Mouse (Mus musculus): Measurements from ENCODE around the gene Nup85.

- TF ChIP-seq CTCF (IDR thresholded peaks at IDR 0.05 in 2 of 3, conservative IDR thresholded peaks at IDR 0.05 in 1 of 3; ENCODE audit: control insufficient read depth in 1 of 3, insufficient read depth in 1 of 3, low read depth in 2 of 3, low read length in 3 of 3, poor library complexity in 1 of 3, severe bottlenecking in 1 of 3) (no peak), POLR2A (IDR thresholded peaks at IDR 0.05; ENCODE audit: control insufficient read depth in 1 of 2, insufficient read depth in 1 of 2, low read depth in 1 of 2, low read length in 2 of 2, poor library complexity in 1 of 2) (peak in 1 of 2 experiments; percentile 28; a peak in 1 of 4 replicates), USF1 (IDR thresholded peaks at IDR 0.05; ENCODE audit: low read depth, low read length) (no peak), E2F4 (IDR thresholded peaks at IDR 0.05; ENCODE audit: borderline replicate concordance, low read depth, low read length) (no peak), ZMIZ1 (IDR thresholded peaks at IDR 0.05; ENCODE audit: low read depth, low read length) (no peak), MAFK (IDR thresholded peaks at IDR 0.05; ENCODE audit: borderline replicate concordance, low read depth, low read length) (no peak), NRF1 (IDR thresholded peaks at IDR 0.05; ENCODE audit: insufficient read depth, low read depth, low read length, poor library complexity, severe bottlenecking) (no peak), USF2 (IDR thresholded peaks at IDR 0.05; ENCODE audit: borderline replicate concordance in 1 of 2, insufficient read depth in 1 of 2, low read depth in 1 of 2, low read length in 2 of 2) (no peak), GATA1 (IDR thresholded peaks at IDR 0.05; ENCODE audit: low read depth, low read length) (no peak), CHD1 (IDR thresholded peaks at IDR 0.05; ENCODE audit: low read depth, low read length) (no peak), ZNF384 (IDR thresholded peaks at IDR 0.05; ENCODE audit: low read depth, low read length) (no peak), SMC3 (IDR thresholded peaks at IDR 0.05; ENCODE audit: low read depth, low read length) (no peak)
Measured at GRCm38 (mm10) chr11:115608421-115609399, 44.5 kb downstream of the Nup85 start.
